Mouse (Mus musculus) retina, postnatal 7 days (tissue): Measurements from ENCODE around the gene Fcgr2b.
"Not testable (repeated sequence)": the region's sequence is repeated elsewhere in the genome, so short reads cannot be mapped to it uniquely, and the experiment has no call there.

Experiments
- DNase-seq: peaks from one replicate; pipeline ENCODE4 v3.0.0-alpha.2; 2012; ENCODE audit warnings: low read depth, low spot score

Fcgr2b gene

GRCm38 (mm10) chr1:170975751-170976161 is 591 bp downstream of the Fcgr2b start:
- no peak for DNase-seq

- DNase-seq: not testable (repeated sequence)
Observed at GRCm38 (mm10) chr1:170975350-170975749, 997 bp downstream of the Fcgr2b start.

- no peak for DNase-seq
Observed at GRCm38 (mm10) chr1:170974736-170975135, 1.6 kb downstream of the Fcgr2b start.

- no peak for DNase-seq
Observed at GRCm38 (mm10) chr1:170974171-170974570, 2.2 kb downstream of the Fcgr2b start.

GRCm38 (mm10) chr1:170972936-170973335 is 3.4 kb downstream of the Fcgr2b start:
- DNase-seq: no peak

- no peak for DNase-seq
Observed at GRCm38 (mm10) chr1:170972494-170972893, 3.9 kb downstream of the Fcgr2b start.

- DNase-seq: no peak
Observed at GRCm38 (mm10) chr1:170968576-170968975, 7.8 kb downstream of the Fcgr2b start.

GRCm38 (mm10) chr1:170967581-170967980 is 8.8 kb downstream of the Fcgr2b start:
- DNase-seq: no peak

GRCm38 (mm10) chr1:170963087-170963486 is 13.3 kb downstream of the Fcgr2b start:
- DNase-seq: no peak

GRCm38 (mm10) chr1:170962301-170962700 is 14.0 kb downstream of the Fcgr2b start:
- no peak for DNase-seq

GRCm38 (mm10) chr1:170961101-170961500 is 15.2 kb downstream of the Fcgr2b start:
- DNase-seq: no peak

GRCm38 (mm10) chr1:170959791-170960190 is 16.6 kb downstream of the Fcgr2b start:
- no peak for DNase-seq

- DNase-seq: no peak
Observed at GRCm38 (mm10) chr1:170958225-170958624, 18.1 kb downstream of the Fcgr2b start.

GRCm38 (mm10) chr1:170953192-170953591 is 23.2 kb downstream of the Fcgr2b start:
- no peak for DNase-seq

- DNase-seq: no peak
Observed at GRCm38 (mm10) chr1:170950772-170951171, 25.6 kb downstream of the Fcgr2b start.

- DNase-seq: not testable (repeated sequence)
Observed at GRCm38 (mm10) chr1:170944908-170945307, 31.4 kb downstream of the Fcgr2b start.

GRCm38 (mm10) chr1:170944151-170944550 is 32.2 kb downstream of the Fcgr2b start:
- DNase-seq: not testable (repeated sequence)

GRCm38 (mm10) chr1:170939255-170939654 is 37.1 kb downstream of the Fcgr2b start:
- DNase-seq: no peak

GRCm38 (mm10) chr1:170934383-170934782 is 42.0 kb downstream of the Fcgr2b start:
- no peak for DNase-seq

GRCm38 (mm10) chr1:170933940-170934339 is 42.4 kb downstream of the Fcgr2b start:
- DNase-seq: no peak

GRCm38 (mm10) chr1:170933386-170933920 is 42.9 kb downstream of the Fcgr2b start:
- DNase-seq: no peak

- DNase-seq: no peak
Observed at GRCm38 (mm10) chr1:170932043-170932442, 44.3 kb downstream of the Fcgr2b start.

- no peak for DNase-seq
Observed at GRCm38 (mm10) chr1:170929245-170929644, 47.1 kb downstream of the Fcgr2b start.

GRCm38 (mm10) chr1:170928467-170928866 is 47.9 kb downstream of the Fcgr2b start:
- DNase-seq: no peak
